Mouse (Mus musculus) kidney, adult 2 months (tissue): ENCODE measurements around the gene Pfkm.

Experiments used
- CTCF ChIP-seq: fragments of 200-500 bp; conservative IDR thresholded peaks from 2 replicates; pipeline ENCODE4 v1.5.1; 2011; ENCODE audit warnings: low read depth, mild to moderate bottlenecking, control low read depth, low read length, moderate library complexity, mixed read lengths; ENCODE audit not compliant: insufficient read depth, insufficient read length
- POLR2A ChIP-seq: fragments of 200-500 bp; IDR thresholded peaks from one replicate; pipeline ENCODE4 v1.6.1; 2011; ENCODE audit warnings: low read depth, low read length, control low read depth

DNA sequence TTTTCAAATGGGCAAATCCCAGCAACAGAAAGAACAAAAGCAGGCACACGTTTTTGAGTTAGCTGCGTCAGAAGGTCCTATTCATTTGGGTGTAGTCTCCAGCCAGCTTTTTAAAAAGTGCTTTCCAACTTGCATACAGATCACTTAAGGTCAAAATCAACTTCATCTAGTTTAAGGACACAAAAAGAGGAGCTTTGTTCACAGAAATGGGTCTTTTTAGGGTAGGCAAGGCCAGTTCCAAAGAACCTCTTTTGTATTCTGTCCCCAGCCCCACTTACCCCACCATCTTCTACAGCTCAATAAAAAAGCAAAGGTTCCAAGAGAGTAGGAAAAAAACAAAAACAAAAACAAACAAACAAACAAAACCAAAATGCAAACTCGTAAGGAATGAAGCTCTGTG is 42.3 kb downstream of the Pfkm start:
- TF ChIP-seq CTCF, result no peak
- TF ChIP-seq POLR2A, result no peak
